Mouse (Mus musculus) ovary, postnatal 36 days (tissue): ENCODE results near the gene Gtse1.

Experiments
- DNase-seq: peaks from one replicate; pipeline ENCODE4 v3.0.0; 2022; ENCODE audit warnings: low spot score, mixed read lengths

The Gtse1 gene

DNA sequence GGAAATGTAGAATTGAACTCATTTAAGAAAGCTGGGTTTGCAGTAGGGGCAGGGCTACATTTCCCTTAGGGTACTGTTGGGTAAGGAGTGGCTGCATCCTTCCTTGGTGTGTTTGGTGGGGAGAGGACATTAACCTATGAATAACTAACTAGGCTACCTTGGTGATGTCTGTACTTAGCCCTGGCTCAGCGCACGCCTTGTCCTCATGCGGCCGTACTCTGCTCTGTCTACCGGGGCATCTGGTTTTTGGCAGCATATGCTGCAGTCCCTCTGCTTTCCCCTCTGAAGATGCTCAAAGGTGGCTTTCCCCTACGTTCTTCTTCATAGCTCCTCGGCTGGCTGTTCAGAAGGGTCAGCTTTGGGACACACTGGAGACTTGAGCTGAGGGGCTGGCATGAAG is 17.8 kb downstream of the Gtse1 start:
- no peak for DNase-seq

DNA sequence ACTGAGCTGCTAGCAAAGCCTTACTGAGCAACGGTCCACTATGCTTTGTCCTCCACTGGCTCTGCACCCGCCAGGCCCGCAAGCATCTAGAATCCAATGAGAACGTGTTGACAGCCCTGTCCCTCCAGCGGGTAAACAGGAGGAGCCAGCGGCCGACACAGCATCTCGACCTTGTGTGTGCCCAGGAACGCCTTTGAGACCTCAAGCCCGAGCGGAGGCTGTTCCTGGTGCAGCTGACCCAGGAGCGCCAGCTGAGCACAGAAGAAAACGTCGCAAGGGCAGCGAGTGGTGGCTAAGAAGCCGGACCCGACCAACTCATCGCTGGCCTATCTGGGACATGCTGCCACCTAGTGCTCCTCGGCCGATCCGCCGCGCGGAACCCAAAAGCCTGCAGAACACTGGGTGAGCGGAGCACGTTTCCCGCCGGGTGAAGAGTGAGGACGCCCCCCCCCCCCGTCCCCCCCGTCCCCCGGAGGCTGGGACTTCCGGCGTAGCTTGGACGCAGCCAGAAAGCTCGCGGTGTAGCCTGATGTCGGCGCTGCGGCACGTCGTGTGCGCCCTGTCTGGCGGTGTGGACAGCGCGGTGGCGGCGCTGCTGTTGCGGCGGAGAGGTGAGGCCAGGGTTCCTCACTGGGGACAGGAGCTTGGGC is 19.4 kb downstream of the Gtse1 start, which contains the start of gene Trmu:
Gene Trmu, plus strand, starts transcription at position 465 of the 650 bp plus-strand sequence.
- DNase-seq, result peak; percentile 89

DNA sequence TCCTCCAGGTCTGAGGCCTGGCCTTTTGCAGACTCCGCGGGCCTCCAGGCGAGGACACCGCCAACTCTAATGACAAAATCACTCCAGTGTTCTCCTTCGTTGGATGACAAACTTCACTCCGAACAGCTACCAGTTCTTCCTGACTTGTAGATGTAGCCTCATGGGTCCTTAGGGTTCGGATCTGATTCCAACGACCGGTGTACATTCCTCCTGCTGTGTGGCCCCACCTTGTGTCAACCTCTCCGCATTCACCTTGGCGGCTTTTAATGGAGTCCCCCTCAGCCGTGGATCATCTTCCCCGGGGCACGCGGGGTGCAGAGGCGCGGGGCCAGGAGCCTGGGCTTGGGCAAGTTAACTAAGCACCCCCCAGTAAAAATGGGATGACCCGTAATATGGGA is 20.0 kb downstream of the Gtse1 start:
- no peak for DNase-seq

DNA sequence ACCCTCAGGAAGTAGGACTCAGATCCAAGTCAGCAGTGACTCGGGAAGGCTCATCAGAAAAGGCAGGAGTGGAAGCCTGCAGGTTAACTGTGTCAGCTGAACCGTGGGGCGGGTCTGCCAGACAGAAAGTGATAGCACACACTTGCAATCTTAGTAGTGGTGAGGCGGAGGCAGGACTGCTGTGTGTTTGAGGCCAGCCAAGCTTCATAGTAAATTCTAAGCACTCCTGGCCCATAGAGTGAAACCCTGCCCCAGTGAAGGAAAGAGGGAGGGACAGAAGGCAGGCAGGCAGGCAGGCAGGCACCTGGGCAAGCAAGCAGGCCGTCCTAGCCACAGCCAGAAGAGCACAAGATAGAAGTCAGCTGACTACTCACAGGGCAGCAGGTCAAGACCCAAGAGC is 26.1 kb downstream of the Gtse1 start:
- DNase-seq, result no peak

DNA sequence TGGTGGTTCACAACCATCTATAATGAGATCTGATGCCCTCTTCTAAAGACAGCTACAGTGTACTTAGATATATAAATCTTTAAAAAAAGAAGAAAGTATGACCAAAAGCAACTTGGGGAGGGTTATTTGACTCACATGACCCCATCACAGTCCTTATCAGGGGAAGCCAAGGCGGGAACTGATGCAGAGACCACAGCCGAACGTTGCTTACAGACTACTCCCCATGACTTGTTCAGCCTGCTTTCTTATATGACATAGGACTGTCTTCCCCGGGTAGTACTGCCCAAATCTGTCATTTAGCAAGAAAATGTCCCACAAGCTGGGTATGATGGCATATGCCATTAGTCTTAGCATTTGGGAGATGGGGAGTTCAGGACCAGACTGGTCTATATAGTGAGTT is 29.7 kb downstream of the Gtse1 start:
- DNase-seq, result no peak

DNA sequence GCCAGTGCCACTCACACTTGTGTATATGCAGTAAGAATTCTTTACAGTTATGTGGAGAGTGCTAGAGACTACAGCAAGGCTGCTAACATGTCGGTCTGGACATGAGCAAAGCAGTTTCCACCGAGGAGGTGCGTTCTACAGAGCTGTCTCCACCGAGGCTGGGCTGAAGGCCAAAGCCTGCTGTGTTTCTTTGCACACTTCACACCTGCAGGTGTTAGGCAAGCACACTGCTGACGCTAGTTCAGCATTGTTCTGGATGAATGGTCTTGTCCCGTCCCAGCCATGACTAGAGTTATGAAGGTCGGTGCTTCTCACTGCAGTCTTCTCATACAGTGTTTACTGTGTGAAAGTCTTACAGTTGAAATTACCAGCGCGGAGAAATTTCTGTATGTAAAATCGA is 32.4 kb downstream of the Gtse1 start:
- no peak for DNase-seq

DNA sequence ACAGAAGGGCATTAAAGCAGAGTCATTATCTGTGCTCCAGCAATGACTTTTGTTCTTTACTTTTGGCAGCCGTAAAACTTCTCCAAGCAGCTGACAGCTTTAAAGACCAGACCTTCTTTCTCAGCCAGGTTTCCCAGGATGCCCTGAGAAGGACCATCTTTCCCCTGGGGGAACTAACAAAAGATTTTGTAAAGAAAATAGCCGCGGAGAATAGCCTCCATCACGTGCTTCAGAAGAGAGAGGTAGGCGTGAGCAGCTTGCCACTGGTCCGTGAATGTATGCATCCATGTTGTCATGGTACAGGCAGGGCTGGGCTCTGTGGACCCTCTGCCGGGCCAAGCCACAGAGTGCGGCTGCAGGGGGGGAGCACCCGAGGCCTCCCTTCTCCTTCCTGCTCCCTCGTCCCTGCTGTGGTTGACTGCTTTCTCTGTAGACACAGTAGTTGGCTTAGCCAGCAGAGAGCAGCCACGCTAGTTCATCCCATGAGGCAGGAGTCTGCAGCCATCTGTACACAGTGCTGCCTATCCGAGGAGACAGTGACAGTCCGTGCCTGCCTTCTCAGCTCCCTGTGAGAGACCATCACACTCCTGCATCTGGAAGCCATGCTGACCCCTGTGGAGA is 33.1 kb downstream of the Gtse1 start:
- DNase-seq, result no peak

DNA sequence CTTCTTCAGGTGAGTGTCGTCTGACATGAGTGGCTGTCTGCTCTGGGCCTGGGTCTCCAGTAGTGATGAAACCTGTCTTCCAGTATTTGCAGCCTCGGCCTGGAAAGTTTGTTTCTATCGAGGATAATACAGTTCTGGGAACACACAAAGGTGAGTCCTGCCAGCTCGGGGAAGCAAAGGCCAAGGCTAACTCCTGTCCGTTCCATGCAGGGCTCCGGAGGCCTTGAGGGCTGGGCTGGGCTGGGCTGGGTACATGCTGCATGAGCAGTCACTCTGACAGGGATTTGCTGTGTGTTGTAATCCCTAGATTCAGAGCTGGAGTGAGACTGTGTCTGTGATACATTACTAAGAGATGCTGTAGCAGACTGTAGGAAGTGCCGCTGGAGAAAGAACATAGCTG is 34.3 kb downstream of the Gtse1 start:
- no peak for DNase-seq

DNA sequence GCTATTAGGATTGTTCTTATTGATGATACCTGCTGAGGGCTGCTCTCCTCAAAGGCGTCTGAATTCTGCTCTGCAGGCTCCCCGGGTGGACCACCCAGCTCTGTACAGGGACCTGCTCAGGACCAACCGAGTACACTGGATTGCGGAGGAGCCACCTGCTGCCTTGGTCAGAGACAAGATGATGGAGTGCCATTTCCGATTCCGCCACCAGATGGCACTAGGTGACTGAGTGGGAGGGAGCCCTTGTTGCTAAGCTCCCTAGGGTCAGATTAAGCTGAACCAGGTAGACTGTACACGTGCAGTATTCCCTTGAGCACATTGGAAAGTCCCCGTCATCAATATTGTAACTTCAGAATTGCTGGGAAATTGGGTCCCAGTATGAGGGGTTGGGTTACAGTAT is 36.7 kb downstream of the Gtse1 start:
- peak; percentile 78 for DNase-seq

DNA sequence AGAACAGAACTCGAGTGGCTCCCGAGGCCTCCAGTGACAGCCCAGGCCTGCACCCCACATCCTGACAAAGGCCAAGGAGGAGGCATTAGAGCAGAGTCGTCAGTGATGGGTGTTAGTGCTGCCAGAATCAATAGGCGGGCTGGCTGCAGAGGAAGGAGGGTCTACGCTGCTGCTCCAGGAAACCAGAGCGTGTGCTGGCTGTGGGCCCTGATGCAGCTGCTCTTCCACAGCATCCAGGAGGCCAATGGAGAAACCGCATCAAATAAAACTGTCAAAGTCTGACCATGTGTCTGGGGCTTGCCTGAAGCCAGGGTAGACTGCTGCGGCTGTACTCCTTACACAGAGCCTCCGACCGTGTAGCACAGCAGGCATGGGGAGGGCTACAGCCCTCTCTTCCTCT is 37.6 kb downstream of the Gtse1 start:
- DNase-seq, result no peak

DNA sequence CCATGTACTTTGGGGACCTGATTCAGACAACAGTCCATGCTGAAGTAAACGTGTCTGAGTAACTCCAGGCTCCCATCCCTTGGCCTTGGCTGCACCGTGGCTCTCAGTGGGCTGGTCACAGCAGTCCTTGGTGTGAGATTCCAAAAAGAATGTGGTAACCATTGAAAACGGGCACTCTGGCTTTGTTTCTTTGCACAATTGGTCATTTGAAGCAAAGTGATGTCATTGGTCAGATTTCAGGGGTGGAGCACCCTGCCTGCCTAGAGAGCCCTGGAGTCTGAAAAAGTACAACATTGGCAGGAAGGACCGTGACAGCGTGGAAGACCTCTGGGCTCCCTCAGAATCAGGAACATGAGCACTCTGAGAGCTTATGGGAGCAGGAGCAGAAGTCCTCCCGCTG is 39.9 kb downstream of the Gtse1 start:
- no peak for DNase-seq

DNA sequence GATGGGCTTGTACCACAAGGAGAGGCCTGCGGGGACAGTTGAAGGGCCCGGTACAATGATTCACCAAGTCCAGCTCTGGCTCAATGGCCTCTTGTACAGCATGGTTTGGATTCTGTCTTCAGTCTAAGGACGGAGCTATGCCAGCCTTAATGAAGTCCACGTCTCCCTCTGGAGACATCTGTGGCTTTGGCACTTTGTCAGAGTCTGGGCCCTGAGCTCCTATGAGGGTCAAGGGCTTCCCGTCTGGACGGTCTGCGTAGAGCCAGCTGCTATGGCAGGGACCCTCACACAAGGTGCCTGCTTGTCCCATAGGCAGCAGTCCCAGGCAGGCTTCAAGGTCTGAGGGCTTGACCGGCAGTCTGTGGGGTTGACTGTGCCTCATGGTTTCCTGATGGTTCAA is 40.8 kb downstream of the Gtse1 start:
- no peak for DNase-seq

DNA sequence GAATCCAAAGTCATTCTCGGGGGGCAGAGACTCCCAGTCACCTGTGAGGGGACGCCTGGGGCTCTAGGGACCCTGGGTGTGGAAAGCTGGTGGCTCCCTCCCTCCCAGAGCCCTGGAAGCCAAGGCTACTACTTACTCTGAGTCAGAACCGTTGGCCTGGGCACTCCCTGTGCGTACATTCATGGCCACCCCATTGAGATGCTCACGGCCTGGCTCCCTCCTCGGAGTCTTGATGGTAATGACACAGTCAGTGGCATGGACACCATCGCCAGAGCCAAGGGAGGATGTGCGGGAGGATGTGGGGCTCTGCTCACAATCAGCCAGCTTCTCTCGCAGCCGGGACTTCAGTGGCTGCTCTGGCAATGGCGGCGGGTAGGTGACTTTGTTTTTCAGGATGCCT is 41.3 kb downstream of the Gtse1 start:
- no peak for DNase-seq

DNA sequence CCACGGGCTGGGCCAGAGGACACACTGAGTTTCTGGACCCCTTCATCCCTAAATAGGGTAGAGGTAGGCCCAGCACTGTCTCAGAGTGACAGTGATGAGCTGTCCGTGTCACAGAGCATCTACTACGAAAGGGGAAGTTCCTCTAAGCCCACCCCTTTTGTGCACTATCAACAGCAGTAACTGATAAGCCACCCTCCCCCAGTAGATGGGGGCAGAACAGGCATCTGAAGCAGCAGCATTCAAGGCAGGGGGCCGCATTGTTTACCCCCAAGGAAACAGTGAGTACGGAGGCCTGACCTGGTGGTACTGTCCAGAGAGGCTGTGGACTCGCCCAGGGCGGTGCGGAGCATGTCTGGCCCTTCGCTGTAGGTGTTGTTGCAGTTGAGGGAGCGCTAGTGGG is 43.0 kb downstream of the Gtse1 start:
- no peak for DNase-seq

DNA sequence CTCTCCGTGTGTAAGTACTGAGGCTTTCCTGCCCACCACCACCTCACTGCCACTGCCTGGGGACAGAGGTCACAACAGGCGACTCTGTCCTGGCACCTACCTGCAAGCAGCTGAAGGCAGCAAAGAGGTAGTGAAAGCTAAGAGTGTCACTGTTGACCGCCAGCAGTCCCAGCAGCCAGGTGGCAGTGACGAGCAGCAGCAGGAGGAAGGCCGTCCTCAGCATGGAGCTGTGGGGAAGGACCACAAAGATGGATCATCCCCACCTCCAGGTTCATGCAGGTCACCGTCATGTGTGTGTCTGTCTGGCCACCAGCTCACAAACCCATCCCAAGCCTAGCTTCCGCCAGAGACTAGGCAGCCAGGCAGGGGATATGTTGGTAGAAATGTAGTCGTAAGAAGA is 44.3 kb downstream of the Gtse1 start:
- no peak for DNase-seq

DNA sequence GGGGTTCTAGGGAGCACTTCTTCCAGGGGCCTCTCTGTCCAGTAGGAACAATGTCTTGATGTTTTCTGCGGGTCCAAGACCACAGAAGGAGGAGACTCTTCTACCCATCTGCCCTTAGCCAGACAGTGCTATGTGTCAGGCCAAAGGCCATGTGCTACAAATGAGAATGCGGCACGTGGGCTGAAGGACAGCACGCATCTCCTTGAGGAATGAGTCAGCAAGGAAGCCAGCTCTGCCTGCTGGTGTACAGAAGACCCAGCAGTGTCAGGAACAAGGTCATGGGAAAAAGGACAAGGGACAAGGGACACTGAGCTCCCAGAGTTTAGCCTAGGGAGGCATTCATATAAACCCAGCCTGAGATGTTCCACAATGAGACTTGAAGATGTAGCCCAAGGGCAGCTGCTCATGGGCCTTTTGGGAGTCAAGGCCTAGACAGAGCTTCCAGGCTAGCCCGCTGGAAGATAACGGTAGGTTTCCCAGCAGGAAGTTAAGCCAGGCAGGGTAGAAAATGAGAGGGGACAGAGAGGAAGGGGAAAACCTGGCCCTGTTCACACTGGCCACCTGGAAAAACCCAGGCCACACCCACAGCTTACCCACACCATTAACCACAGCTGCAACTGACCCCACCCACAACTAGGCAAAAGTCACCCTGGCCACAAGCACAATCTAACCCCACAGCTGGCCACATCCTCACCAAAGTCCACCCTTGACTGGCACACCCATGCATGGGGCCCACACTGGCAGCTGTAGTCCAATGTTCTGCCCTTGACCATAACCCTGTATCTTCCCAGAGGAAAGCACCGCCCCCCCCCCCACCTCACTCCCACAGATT is 49.3 kb downstream of the Gtse1 start:
- DNase-seq, result no peak

DNA sequence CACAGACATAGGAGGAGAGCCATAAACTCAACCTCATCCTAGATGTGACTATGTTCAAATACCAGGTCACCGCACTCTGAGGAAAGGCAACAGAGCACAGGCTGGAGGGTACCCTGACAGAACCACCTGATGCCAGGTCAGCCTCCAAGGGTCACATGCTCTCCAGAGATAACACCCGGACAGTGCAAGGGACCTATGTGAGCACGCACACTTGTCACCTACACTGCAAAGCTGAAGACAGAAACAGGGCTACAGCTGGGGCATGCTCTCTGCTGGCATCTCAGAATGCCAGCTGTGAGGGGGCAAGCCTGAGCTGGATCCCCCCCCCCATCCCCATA is 49.9 kb downstream of the Gtse1 start:
- DNase-seq, result no peak

DNA sequence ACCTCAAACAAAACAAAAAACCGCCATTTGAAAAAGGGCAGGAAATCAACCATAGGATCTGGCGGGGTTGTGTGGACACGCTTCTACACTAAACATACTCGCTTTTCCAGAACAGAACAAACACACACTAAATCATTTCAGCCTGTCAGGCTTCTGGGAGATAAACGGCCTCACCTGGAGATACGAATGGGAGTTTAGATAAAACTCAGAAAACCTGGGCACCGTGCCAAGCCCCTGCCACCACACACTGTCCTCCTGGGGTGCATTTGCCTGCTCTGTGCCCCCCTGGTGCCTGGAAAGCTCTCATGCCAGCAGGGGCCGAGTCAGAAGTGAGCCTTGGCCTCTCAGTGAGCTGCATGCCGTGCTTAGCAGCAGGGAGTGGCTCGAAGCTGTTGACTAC is 50.4 kb downstream of the Gtse1 start:
- DNase-seq, result peak; percentile 57

DNA sequence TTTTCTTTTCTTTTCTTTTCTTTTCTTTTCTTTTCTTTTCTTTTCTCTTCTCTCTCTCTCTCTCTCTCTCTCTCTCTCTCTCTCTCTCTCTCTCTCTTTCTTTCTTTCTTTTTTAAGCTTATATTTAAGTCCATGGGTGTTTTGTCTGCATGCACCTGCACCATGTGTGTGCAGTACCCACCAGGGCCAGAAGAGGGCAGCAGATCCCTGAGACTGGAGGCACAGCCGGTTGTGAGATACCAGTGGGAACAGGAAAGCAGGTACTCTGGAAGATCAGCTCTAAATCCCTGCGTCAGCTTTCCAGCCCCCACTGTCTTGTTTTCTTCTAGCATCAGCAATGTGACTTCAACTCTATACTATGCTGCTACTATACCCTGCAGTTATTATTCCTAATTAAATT is 54.1 kb downstream of the Gtse1 start:
- peak; percentile 65 for DNase-seq

DNA sequence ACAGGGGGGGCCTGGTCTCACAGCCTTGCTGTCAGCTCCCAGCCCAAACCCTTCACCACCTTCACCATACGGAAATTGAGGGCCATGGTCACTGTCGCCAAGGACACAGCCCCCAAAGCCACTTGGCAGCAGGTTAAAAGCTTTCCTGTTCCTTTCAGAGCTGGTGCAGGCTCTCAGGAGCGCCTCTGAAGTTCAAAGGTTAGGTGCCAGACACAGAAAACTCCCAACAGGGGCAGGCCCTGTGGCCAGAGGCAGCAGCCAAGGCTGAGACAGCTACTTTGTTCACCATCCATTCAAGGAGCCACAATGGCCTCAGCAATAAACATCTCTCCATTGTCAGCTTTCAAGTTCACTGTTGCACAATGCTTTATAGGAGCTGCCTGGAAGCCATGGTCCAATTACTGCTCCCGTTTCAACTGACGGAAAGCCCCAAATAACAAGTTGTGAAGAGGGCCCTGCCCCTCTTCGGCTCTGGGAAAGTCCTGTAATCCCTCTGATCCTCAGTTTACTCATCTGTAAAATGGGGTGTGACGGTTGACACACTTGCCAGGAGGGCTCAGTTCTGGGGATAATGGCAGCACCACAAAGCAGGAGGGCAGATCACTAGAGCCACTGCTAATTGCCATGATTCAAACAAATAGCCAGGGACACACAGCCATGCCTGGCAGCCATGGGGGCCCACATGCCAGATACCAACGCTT is 59.8 kb downstream of the Gtse1 start:
- no peak for DNase-seq

DNA sequence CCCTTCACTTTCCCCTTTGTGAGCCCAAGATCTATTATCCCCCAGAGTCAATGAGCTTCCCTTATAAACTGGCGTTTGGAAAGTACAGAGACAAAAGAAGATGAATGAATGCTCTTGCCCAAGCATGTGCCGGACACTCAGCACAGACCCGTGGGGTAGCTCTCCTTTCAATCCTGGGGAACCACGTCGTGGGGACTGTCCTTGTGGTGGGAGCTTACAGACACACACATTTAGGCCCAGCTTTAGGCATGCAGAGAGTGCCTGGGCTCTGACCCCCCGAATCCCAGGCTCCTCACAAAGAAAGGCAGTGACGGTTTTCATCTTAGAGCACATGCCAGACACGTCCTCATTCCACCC is 60.3 kb downstream of the Gtse1 start:
- no peak for DNase-seq

DNA sequence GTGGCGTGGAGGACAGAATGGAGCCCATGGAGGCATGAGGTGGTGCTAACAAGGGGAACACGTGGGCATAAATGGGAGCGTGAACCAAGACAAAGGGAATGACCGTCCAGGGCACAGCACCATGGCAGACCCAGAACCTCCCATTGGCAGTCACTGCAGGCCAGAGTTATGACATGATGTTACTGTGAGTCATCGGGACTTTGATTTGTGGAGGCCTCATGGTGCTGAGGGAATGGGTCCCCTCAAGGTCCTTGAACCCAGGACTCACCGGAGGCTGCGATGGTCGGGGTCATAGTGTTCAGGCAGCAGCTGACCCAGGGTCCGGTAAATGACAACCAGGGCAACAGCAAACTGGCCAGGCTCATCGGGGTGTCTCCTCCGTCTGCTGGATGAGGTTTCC is 62.3 kb downstream of the Gtse1 start:
- DNase-seq, result no peak
